Mouse (Mus musculus) C2C12 (cell line): ENCODE results near the gene Gm12166. TPM values are rescaled to one million over a fixed set of nuclear protein-coding genes. Genes with fewer than 3 reads are reported as not detected.
A peak's percentile ranks its signal among the peaks of the same experiment; 100 is the strongest.

Source experiments
- H3K27me3 ChIP-seq: one replicate; pipeline ENCODE4 v1.6.1; 2011; ENCODE audit not compliant: control insufficient read depth, insufficient read depth, insufficient read length
- H3K36me3 ChIP-seq: one replicate; pipeline ENCODE4 v1.6.1; 2011; ENCODE audit not compliant: control insufficient read depth, insufficient read depth
- H3K4me3 ChIP-seq: one replicate; pipeline ENCODE4 v1.5.1; 2011; ENCODE audit warnings: mild to moderate bottlenecking, control low read depth; ENCODE audit not compliant: poor library complexity, insufficient read depth, severe bottlenecking
- H3K79me2 ChIP-seq: one replicate; pipeline ENCODE4 v1.6.1; 2011; ENCODE audit not compliant: control insufficient read depth, insufficient read depth
- H3K79me3 ChIP-seq: one replicate; pipeline ENCODE4 v1.6.1; 2011; ENCODE audit warnings: low read depth, control low read depth
- H3ac ChIP-seq: one replicate; pipeline ENCODE3; 2011; ENCODE audit warnings: low read depth; ENCODE audit not compliant: control insufficient read depth, insufficient read length
- CEBPB ChIP-seq: IDR thresholded peaks from one replicate; pipeline ENCODE4 v1.6.1; 2011; ENCODE audit warnings: low read depth, mild to moderate bottlenecking, control low read depth, moderate library complexity
- CTCF ChIP-seq: IDR thresholded peaks from one replicate; pipeline ENCODE4 v1.5.1; 2011; ENCODE audit not compliant: control insufficient read depth, insufficient read depth, insufficient read length
- FOSL1 ChIP-seq: IDR thresholded peaks from one replicate; pipeline ENCODE4 v1.8.0; 2011; ENCODE audit warnings: mild to moderate bottlenecking, low read length; ENCODE audit not compliant: poor library complexity, insufficient read depth, severe bottlenecking
- MAX ChIP-seq: IDR thresholded peaks from one replicate; pipeline ENCODE4 v1.6.1; 2011; ENCODE audit warnings: mild to moderate bottlenecking, control low read depth
- MYOD1 ChIP-seq: IDR thresholded peaks from one replicate; pipeline ENCODE4 v1.6.1; 2011; ENCODE audit warnings: low read depth; ENCODE audit not compliant: control insufficient read depth, insufficient read length
- MYOG ChIP-seq: IDR thresholded peaks from one replicate; pipeline ENCODE4 v1.6.1; 2011; ENCODE audit not compliant: control insufficient read depth, insufficient read length; ENCODE audit errors: extremely low read depth
- USF1 ChIP-seq: IDR thresholded peaks from one replicate; pipeline ENCODE4 v1.6.1; 2011; ENCODE audit warnings: low read depth, mild to moderate bottlenecking, control low read depth, moderate library complexity
- polyA plus RNA-seq: library from polyadenylated mRNA; unstranded; fragments of >200 nt; fragmentation: generic; extraction: Trizol; gene quantifications from one replicate; pipeline ENCODE4 v1.2.1, GENCODE M21; 2012; ENCODE audit warnings: missing spikeins

The Gm12166 gene
- polyA plus RNA-seq, 1 experiment = 4.0 TPM

DNA sequence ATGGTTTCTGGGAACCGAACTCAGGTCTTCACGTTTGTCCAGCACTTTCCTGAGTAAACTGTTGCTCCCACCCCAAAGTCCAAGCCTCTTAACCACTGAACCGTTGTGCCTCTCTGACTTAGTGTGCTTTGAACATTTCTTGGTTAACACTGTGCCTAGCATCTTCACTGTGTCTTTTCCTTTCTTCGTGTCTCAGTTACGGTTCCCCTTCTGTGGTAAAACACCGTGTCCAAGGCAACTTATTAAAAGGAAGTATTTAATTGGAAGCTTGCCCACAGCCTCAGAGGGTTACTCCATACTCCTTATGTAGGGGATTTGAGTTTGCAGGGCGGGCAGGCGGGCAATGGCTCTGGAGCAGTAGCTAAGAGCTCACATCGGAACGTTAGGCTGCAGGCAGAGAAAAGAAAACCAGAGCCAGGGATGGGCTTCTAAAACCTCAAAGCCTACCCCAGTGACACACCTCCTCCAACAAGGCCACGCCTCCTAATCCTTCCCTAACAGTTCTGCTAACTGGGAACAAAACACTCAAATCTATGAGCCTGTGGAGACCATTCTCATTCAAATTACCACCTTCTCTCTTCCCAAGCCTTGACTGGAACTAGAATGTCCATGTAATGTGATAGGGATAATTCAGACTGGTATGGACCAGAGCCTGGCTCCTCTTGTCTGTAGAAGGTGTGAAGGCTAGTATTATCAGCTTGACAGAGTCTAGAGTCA is 24.5 kb upstream of the Gm12166 start:
- no peaks in the 10 kb centered on the region for H3K79me3 ChIP-seq
- no peaks in the 10 kb centered on the region for H3K27me3 ChIP-seq
- no peak for TF ChIP-seq USF1

DNA sequence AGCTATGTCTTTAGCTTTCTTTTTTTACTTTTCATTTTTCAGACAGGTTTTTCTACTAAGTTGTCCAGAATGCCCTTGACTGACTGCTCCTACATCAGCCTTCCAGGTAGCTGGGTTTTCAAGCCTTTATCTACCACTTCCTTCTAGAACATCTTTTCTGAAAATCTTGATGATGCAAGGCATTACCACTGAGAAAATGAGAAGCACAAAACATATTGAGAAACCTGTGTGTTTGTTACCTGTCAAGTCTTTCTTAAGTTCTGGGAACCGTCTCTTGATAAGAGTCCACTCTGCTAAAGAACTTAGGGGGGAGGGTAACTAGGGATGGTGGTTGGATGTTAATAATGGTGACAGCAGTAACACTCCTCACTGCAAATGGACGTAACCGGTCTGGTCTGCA is 23.4 kb upstream of the Gm12166 start:
- TF ChIP-seq MAX (no peak), MYOG (no peak), FOSL1 (no peak), CEBPB (no peak), USF1 (no peak), CTCF (no peak), MYOD1 (no peak)
- Histone ChIP-seq H3K79me2 (no peaks in the 10 kb centered on the region), H3ac (no peak overlapping the region), H3K79me3 (no peaks in the 10 kb centered on the region), H3K27me3 (no peaks in the 10 kb centered on the region), H3K4me3 (no peak overlapping the region), H3K36me3 (peaks cover 13% of the 10 kb centered on the region)

More for the DNA sequence above, 24.5 kb upstream of the Gm12166 start:
- peaks cover 5% of the 10 kb centered on the region for H3K79me2 ChIP-seq
- no peak overlapping the region for H3K4me3 ChIP-seq
- H3K36me3 ChIP-seq = peaks cover 13% of the 10 kb centered on the region
- H3ac ChIP-seq = no peak overlapping the region

DNA sequence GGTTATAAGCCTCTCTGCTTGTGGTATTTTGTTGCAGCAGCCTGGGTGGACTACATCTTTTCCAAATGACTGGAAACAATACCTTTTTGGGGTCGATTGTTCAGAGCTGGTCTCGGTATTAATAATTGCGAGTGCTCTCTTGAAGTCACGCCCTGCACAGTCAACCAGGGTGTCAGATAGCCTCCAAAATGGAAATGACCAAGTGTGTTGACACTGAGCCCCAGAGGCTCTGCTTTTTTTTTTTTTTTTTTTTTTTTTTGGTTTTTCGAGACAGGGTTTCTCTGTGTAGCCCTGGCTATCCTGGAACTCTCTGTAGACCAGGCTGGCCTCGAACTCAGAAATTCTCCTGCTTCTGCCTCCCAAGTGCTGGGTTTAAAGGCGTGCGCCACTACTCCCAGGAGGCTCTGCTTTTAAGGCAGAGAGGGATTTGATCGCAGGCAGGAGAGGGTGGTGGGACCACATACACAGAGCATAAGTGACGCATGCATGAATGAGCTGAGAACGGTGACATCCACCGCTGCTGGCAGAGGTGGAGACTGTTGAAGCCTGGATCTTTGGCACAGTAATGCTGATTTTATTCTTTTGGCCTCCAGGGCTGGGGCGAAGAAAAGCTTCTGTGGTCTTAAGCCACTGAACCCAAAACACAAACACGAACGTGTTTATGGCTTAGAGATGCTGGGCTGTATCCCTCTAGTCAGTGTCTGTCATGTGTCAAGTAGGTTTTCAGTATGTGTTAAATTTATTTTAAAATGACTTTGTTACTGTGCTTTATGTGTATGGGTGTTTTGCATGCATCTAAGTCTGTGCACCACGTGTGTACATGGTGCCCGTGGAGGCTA is 21.9 kb upstream of the Gm12166 start:
- Histone ChIP-seq H3K36me3 (peaks cover 13% of the 10 kb centered on the region), H3K4me3 (no peak overlapping the region), H3K79me3 (no peaks in the 10 kb centered on the region), H3K27me3 (no peaks in the 10 kb centered on the region), H3K79me2 (no peaks in the 10 kb centered on the region), H3ac (no peak overlapping the region)
- no peak for TF ChIP-seq MAX
- TF ChIP-seq CTCF = no peak
- TF ChIP-seq FOSL1 = no peak
- TF ChIP-seq MYOG = no peak

DNA sequence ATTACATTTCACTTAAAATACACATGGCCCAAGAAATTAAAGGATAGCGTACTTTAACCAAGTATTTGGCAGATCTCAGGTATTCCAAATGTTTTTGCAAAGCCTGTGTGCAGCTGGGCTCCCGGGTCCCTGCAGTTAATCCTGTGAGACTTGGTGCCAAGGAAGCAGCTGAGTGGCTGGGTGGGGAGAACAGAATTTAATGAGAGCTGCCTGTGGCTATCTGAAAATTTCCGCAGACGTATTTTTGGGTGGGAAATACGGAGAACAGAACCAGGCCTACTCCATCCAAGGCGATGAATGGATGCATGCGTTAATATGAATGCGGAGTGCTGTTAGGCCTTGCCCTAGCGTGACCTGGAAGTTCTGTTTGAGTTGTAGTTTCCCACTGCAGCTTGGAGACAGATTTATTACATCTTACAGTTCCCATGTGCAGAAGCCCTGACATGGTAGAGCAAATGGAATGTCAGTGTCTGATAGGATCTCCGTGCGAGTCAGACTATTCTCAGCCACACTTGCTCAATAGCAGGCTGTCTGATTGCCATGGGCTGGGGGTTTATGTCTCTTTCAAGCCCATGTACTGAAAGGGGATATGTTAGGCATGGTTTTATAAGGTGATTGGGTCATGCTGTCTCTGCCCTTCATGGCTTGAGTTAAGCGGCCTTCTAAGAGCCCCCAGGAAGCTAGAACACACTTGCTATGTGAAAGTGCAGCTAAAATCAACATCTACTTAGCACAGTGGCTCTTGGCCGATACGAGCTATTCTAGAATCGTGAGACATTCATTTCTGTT is 21.1 kb upstream of the Gm12166 start:
- H3K27me3 ChIP-seq = no peaks in the 10 kb centered on the region
- TF ChIP-seq FOSL1 = peak; percentile 6
- no peak for TF ChIP-seq USF1
- TF ChIP-seq MAX = peak; percentile 76
- TF ChIP-seq CTCF = no peak
- TF ChIP-seq MYOG = no peak
- peak; percentile 40 for TF ChIP-seq MYOD1
- TF ChIP-seq CEBPB = peak; percentile 84
- H3K79me3 ChIP-seq = no peaks in the 10 kb centered on the region
- H3K36me3 ChIP-seq = peaks cover 9% of the 10 kb centered on the region
- H3ac ChIP-seq = no peak overlapping the region
- H3K79me2 ChIP-seq = no peaks in the 10 kb centered on the region
- H3K4me3 ChIP-seq = no peak overlapping the region

DNA sequence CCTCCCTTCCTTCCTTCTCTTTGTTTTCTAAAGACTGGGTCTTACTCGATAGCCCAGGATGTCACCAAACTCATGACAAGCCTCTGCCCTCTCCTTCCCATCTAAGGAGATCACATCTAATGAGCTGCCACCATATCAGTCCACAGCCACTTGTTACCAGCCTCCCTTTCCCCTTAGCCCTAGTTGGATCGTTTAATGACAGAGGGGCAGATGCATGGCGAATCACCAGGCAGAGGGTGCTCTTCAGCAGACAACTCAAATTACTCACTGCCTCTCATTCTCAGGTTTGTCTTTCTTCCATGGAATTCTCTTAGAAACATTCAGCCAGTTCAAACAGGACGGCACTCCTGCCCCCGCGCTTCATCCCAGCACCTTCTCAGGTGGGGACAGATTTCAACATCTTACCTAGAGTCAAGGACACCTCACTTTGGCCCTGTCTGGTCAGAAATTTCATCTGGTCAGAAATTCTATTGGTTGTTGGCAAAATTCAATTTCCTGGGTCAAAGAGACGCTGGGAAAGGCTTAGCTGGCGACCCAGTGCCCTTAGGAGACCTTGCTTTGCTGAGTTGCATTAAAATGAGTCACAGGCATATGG is 20.4 kb upstream of the Gm12166 start:
- peaks cover 4% of the 10 kb centered on the region for H3K36me3 ChIP-seq

More for the DNA sequence above, 20.4 kb upstream of the Gm12166 start:
- Histone ChIP-seq H3K4me3 (no peak overlapping the region), H3K79me2 (no peaks in the 10 kb centered on the region), H3ac (no peak overlapping the region), H3K79me3 (no peaks in the 10 kb centered on the region), H3K27me3 (no peaks in the 10 kb centered on the region)
- TF ChIP-seq MAX (no peak), MYOG (no peak), CEBPB (peak; percentile 16), USF1 (no peak)
